Mouse (Mus musculus) testis, adult 2 months (tissue): ENCODE measurements around the gene Slc39a11. TPM values are rescaled to one million over a fixed set of nuclear protein-coding genes. Genes with fewer than 3 reads are reported as not detected.

ENCODE experiments used
- H3K27ac ChIP-seq: fragments of 200-500 bp; 2 replicates; pipeline ENCODE4 v1.5.1; 2012; ENCODE audit warnings: low read depth, low read length; ENCODE audit not compliant: control insufficient read depth, insufficient read depth
- H3K27me3 ChIP-seq: fragments of 200-500 bp; 2 replicates; pipeline ENCODE4 v1.6.1; 2012; ENCODE audit warnings: mild to moderate bottlenecking, low read length, moderate library complexity; ENCODE audit not compliant: control insufficient read depth, insufficient read depth
- H3K36me3 ChIP-seq: fragments of 200-500 bp; 2 replicates; pipeline ENCODE4 v1.6.1; 2012; ENCODE audit warnings: mild to moderate bottlenecking, low read length; ENCODE audit not compliant: control insufficient read depth, insufficient read depth
- H3K4me1 ChIP-seq: fragments of 200-500 bp; 2 replicates; pipeline ENCODE4 v1.6.1; 2012; ENCODE audit warnings: low read length; ENCODE audit not compliant: control insufficient read depth, insufficient read depth
- H3K4me3 ChIP-seq: fragments of 200-500 bp; 2 replicates; pipeline ENCODE4 v1.5.1; 2012; ENCODE audit warnings: low read depth, mild to moderate bottlenecking, low read length, moderate library complexity, mixed read lengths; ENCODE audit not compliant: control insufficient read depth
- CTCF ChIP-seq: fragments of 200-500 bp; IDR thresholded peaks from 2 replicates; pipeline ENCODE4 v1.5.1; 2012; ENCODE audit warnings: low read depth, mild to moderate bottlenecking, inconsistent platforms, low read length, moderate library complexity; ENCODE audit not compliant: control insufficient read depth, insufficient read depth, insufficient replicate concordance
- POLR2A ChIP-seq: fragments of 200-500 bp; IDR thresholded peaks from 2 replicates; pipeline ENCODE4 v1.6.1; 2012; ENCODE audit warnings: low read depth, mild to moderate bottlenecking, inconsistent platforms, low read length, moderate library complexity; ENCODE audit not compliant: control insufficient read depth
- polyA plus RNA-seq: library from polyadenylated mRNA; depleted of rRNA; stranded (reverse); fragments of >200 nt; gene quantifications from 2 replicates; pipeline ENCODE4 v1.2.3, GENCODE M21; 2012

The Slc39a11 gene
- polyA plus RNA-seq, 1 experiment = 8.9 TPM

- Histone ChIP-seq H3K4me3 (peak overlapping the region; percentile 74), H3K27me3 (no peaks in the 10 kb centered on the region), H3K27ac (no peak overlapping the region), H3K4me1 (peaks cover 12% of the 10 kb centered on the region), H3K36me3 (no peaks in the 10 kb centered on the region)
- TF ChIP-seq POLR2A (no peak), CTCF (no peak)
Measured at GRCm38 (mm10) chr11:113565006-113565995, 84.6 kb downstream of the Slc39a11 start.

- TF ChIP-seq POLR2A (no peak), CTCF (no peak)
- peaks cover 9% of the 10 kb centered on the region for H3K4me1 ChIP-seq
- no peaks in the 10 kb centered on the region for H3K27me3 ChIP-seq
- no peaks in the 10 kb centered on the region for H3K36me3 ChIP-seq
- no peak overlapping the region for H3K4me3 ChIP-seq
- H3K27ac ChIP-seq = no peak overlapping the region
Measured at GRCm38 (mm10) chr11:113562326-113562725, 87.6 kb downstream of the Slc39a11 start.

- Histone ChIP-seq H3K36me3 (no peaks in the 10 kb centered on the region), H3K4me3 (no peak overlapping the region), H3K27me3 (no peaks in the 10 kb centered on the region), H3K27ac (no peak overlapping the region), H3K4me1 (peaks cover 7% of the 10 kb centered on the region)
- no peak for TF ChIP-seq CTCF
- TF ChIP-seq POLR2A = no peak
Measured at GRCm38 (mm10) chr11:113560150-113560549, 89.7 kb downstream of the Slc39a11 start.

GRCm38 (mm10) chr11:113558505-113558904, 91.4 kb downstream of the Slc39a11 start:
- TF ChIP-seq POLR2A (no peak), CTCF (no peak)
- Histone ChIP-seq H3K36me3 (no peaks in the 10 kb centered on the region), H3K27ac (no peak overlapping the region), H3K4me3 (no peak overlapping the region), H3K4me1 (peaks cover 4% of the 10 kb centered on the region), H3K27me3 (no peaks in the 10 kb centered on the region)

GRCm38 (mm10) chr11:113556142-113556541, 93.7 kb downstream of the Slc39a11 start:
- no peak overlapping the region for H3K4me3 ChIP-seq
- no peak for TF ChIP-seq CTCF
- TF ChIP-seq POLR2A = no peak
- no peaks in the 10 kb centered on the region for H3K27me3 ChIP-seq
- no peak overlapping the region for H3K27ac ChIP-seq
- H3K4me1 ChIP-seq = peaks cover 3% of the 10 kb centered on the region
- no peaks in the 10 kb centered on the region for H3K36me3 ChIP-seq

- H3K4me1 ChIP-seq = peaks cover 3% of the 10 kb centered on the region
- H3K36me3 ChIP-seq = no peaks in the 10 kb centered on the region
Measured at GRCm38 (mm10) chr11:113554701-113555360, 95.0 kb downstream of the Slc39a11 start.

GRCm38 (mm10) chr11:113554194-113554593, 95.7 kb downstream of the Slc39a11 start:
- Histone ChIP-seq H3K27me3 (no peaks in the 10 kb centered on the region), H3K36me3 (no peaks in the 10 kb centered on the region), H3K27ac (no peak overlapping the region), H3K4me3 (no peak overlapping the region), H3K4me1 (peaks cover 3% of the 10 kb centered on the region)
- no peak for TF ChIP-seq POLR2A

More at GRCm38 (mm10) chr11:113554701-113555360, 95.0 kb downstream of the Slc39a11 start:
- Histone ChIP-seq H3K4me3 (no peak overlapping the region), H3K27me3 (no peaks in the 10 kb centered on the region), H3K27ac (no peak overlapping the region)
- TF ChIP-seq CTCF (no peak), POLR2A (no peak)
